Mouse (Mus musculus): ENCODE data around the gene Gins2.

DNA sequence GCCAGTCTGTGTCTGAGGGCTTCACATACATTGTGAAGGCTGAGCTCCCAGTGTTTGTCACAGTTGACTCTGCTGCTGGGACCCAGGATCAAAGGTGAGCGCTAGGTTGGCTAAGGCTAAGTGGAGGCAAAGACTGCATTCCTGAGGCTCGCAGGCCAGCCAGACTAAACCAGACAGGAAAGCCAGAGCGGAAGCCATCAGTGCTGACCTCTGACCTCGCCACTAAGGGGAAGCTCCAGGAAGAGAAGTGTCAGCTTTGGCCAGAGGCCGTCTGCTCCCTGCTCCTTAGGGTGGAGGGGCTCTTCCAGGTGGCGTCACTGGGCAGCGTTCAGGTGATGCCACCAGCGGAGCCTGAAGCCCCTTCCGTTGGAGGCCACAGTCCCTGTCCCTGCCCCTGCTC lies 13.3 kb downstream of the Gins2 start:
- TF ChIP-seq MAFK (IDR thresholded peaks at IDR 0.05; ENCODE audit: borderline replicate concordance, low read depth, low read length): no peak
- TF ChIP-seq CTCF (IDR thresholded peaks at IDR 0.05 in 2 of 3, conservative IDR thresholded peaks at IDR 0.05 in 1 of 3; ENCODE audit: control insufficient read depth in 1 of 3, insufficient read depth in 1 of 3, low read depth in 2 of 3, low read length in 3 of 3, poor library complexity in 1 of 3, severe bottlenecking in 1 of 3): no peak
- TF ChIP-seq POLR2AphosphoS2 (IDR thresholded peaks at IDR 0.05; ENCODE audit: low read length): no peak
- no peak for TF ChIP-seq SMC3 (IDR thresholded peaks at IDR 0.05; ENCODE audit: low read depth, low read length)
- TF ChIP-seq POLR2AphosphoS5 (IDR thresholded peaks at IDR 0.05; ENCODE audit: borderline replicate concordance, low read depth, low read length): no peak
- no peak for TF ChIP-seq MAX (IDR thresholded peaks at IDR 0.05; ENCODE audit: low read length)
